Mouse (Mus musculus) right cerebral cortex, postnatal 10 days (tissue): Measurements from ENCODE around the gene Zyg11b.

Source experiments
- DNase-seq, 2 experiments: peaks; one replicate each; pipeline ENCODE4 v3.0.0; 2021; ENCODE audit warnings: low spot score in 2 of 2

Zyg11b gene

GRCm38 (mm10) chr4:108196277-108196855, 104.5 kb downstream of the Zyg11b start:
- no peak for DNase-seq

DNA sequence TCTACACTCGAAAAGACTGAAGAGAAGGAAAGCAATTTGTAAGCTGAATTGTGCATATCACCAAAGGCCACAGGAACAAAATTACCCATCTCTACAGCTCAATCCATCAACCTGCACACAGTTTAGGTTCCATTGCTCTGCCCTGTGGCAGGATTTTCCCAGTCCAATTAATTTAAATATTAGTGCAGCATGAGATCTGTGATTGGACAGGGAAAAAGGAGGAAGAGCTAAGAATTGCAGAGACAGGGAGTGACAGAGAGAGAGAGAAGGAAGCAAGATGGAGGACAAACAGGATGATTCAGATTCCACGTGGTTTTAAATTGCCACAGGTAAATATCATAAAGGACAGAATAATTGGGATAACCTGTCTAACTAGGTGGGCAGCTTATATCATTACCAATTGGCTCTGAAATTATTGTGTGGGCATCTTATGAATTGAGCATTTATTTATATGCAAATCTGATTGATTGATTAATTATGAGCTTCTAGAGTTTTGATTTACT, 108.0 kb downstream of the Zyg11b start:
- DNase-seq, result no peak

DNA sequence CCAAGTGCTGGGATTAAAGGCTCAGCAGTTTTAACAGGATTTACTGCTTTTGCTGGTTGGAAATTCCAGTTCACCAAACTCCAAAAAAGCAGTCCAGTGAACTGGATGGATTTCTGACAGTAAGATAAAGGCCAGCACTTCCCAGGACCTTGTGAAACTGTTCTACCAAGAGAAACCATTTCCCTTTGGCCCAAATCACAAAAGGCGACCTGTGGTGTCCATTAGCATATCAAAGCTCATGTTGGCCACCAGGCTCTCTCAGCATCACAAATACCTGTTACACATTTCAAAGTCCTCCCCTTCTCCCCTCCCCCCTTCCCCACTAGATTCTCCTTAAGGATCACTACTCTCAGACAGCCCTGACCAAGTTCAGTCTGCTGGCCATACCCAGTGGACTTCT, 118.6 kb downstream of the Zyg11b start:
- DNase-seq, result no peak
